Comparison of ENCODE assay signal across 11 mouse cellular contexts in genomic region chr3:127749266-127749665, GRCm38 (mm10). TPM values are rescaled to one million over a fixed set of nuclear protein-coding genes. Genes with fewer than 3 reads are reported as not detected.
DNase-seq lines count a peak whose midpoint lies in the region; ATAC-seq and TF ChIP-seq lines count a peak whose summit lies in the region.
"Had no signal": no experiment of that assay in that cellular context is flagged by ENCODE, and none has a peak within 500 bp of the region (broad histone marks: within the 10 kb centered on the region; RNA-seq: fewer than 3 reads in every experiment).

No protein-coding gene starts in this region.

- 4% methylated on average over 9 of the region's 9 CpGs for WGBS in forebrain, embryonic 15.5 days
- 11% methylated on average over 9 of the region's 9 CpGs for WGBS in midbrain, embryonic 10.5 days

- H3K9me3 ChIP-seq in CH12.LX (replicated peaks; ENCODE audit: low read length), result no peaks in the 10 kb centered on the region
- H3K9me3 ChIP-seq in forebrain, embryonic 15.5 days, result no peaks in the 10 kb centered on the region
- 0 out of 2 replicates have a peak, but pooled peaks cover 3% of the 10 kb centered on the region for H3K9me3 ChIP-seq in midbrain, embryonic 10.5 days (replicated peaks)
- H3K9me3 ChIP-seq: intestine, embryonic 15.5 days; stomach, embryonic 15.5 days had no signal

- H3K27ac ChIP-seq in CH12.LX (ENCODE audit: insufficient read depth, low read depth), result no peak overlapping the region
- peak overlapping the region; percentile 89 for H3K27ac ChIP-seq in forebrain, embryonic 15.5 days (replicated peaks)
- H3K27ac ChIP-seq in midbrain, embryonic 10.5 days (replicated peaks), result peak overlapping the region; percentile 84
- H3K27ac ChIP-seq: intestine, embryonic 15.5 days; stomach, embryonic 15.5 days had no signal

- no peaks in the 10 kb centered on the region for H3K27me3 ChIP-seq in CH12.LX (replicated peaks)
- peaks cover 9% of the 10 kb centered on the region; the same call in 1 of the 2 replicates for H3K27me3 ChIP-seq in forebrain, embryonic 15.5 days
- peaks cover 92% of the 10 kb centered on the region for H3K27me3 ChIP-seq in midbrain, embryonic 10.5 days (ENCODE audit: low read depth, poor library complexity, severe bottlenecking)

- H3K36me3 ChIP-seq in CH12.LX (replicated peaks in 1 of 2; ENCODE audit: control insufficient read depth in 1 of 2, insufficient read depth in 1 of 2, low read length in 1 of 2), result no peaks in the 10 kb centered on the region
- no peaks in the 10 kb centered on the region for H3K36me3 ChIP-seq in forebrain, embryonic 15.5 days
- no peaks in the 10 kb centered on the region for H3K36me3 ChIP-seq in midbrain, embryonic 10.5 days
- H3K36me3 ChIP-seq: intestine, embryonic 15.5 days; stomach, embryonic 15.5 days had no signal

- peak; percentile 80 for ATAC-seq in forebrain, embryonic 15.5 days (replicated peaks)
- ATAC-seq: intestine, embryonic 15.5 days had no signal

- H3K9ac ChIP-seq in CH12.LX (ENCODE audit: insufficient read depth, low read depth), result no peak overlapping the region
- H3K9ac ChIP-seq in forebrain, embryonic 15.5 days (replicated peaks), result peak overlapping the region; percentile 22; the same call in 1 of the 2 replicates
- H3K9ac ChIP-seq: intestine, embryonic 15.5 days; stomach, embryonic 15.5 days had no signal

- no peak overlapping the region for H3K4me3 ChIP-seq in CH12.LX (replicated peaks in 1 of 3; ENCODE audit: low read depth in 2 of 3, low read length in 2 of 3, poor library complexity in 1 of 3)
- peak overlapping the region; percentile 27 for H3K4me3 ChIP-seq in forebrain, embryonic 15.5 days
- peak overlapping the region; percentile 44 for H3K4me3 ChIP-seq in midbrain, embryonic 10.5 days
- H3K4me3 ChIP-seq: erythroblast, embryonic 14.5 days; intestine, embryonic 15.5 days; stomach, embryonic 15.5 days had no signal

- no peaks in the 10 kb centered on the region for H3K79me2 ChIP-seq in CH12.LX (replicated peaks; ENCODE audit: control insufficient read depth, extremely low read depth, insufficient read depth, poor library complexity, severe bottlenecking)

- no peak for TF ChIP-seq POLR2A in CH12.LX (IDR thresholded peaks at IDR 0.05; ENCODE audit: low read depth, low read length)
- no peak for TF ChIP-seq POLR2A in brain, embryonic 14.5 days (IDR thresholded peaks at IDR 0.05; ENCODE audit: borderline replicate concordance, extremely low read depth, insufficient read depth, insufficient read length, poor library complexity, severe bottlenecking)

- DNase-seq in CH12.LX (ENCODE audit: extremely low read depth) (no peak), MN1 (ENCODE audit: low spot score) (no peak)
- DNase-seq in brain, embryonic 14.5 days (ENCODE audit: low read depth), result peak; percentile 94
- peak; percentile 75 for DNase-seq in midbrain, embryonic 10.5 days (ENCODE audit: low spot score)
- DNase-seq in frontal cortex, postnatal 10 days (ENCODE audit: low spot score in 2 of 2), result no peak
- DNase-seq in cerebellum, postnatal 36 days, result no peak
- DNase-seq: lung, postnatal 4 days had no signal

- no peak for TF ChIP-seq CTCF in CH12.LX (conservative IDR thresholded peaks at IDR 0.05 in 1 of 2, IDR thresholded peaks at IDR 0.05 in 1 of 2; ENCODE audit: low read depth in 2 of 2, low read length in 2 of 2)
- TF ChIP-seq CTCF in brain, embryonic 14.5 days (IDR thresholded peaks at IDR 0.05; ENCODE audit: borderline replicate concordance, extremely low read depth, insufficient read depth, insufficient read length), result no peak

- no peak for TF ChIP-seq EP300 in CH12.LX (IDR thresholded peaks at IDR 0.05; ENCODE audit: low read length)

- H3K4me2 ChIP-seq in CH12.LX (ENCODE audit: insufficient read depth, low read depth, poor library complexity, severe bottlenecking), result peak overlapping the region; percentile 68
- peak overlapping the region; percentile 44 for H3K4me2 ChIP-seq in forebrain, embryonic 15.5 days (replicated peaks)
- H3K4me2 ChIP-seq: intestine, embryonic 15.5 days; stomach, embryonic 15.5 days had no signal

- in situ Hi-C loops in CH12.LX (cut with MboI; ENCODE audit: low pct_ligation_motif_present, low pct_unique_long_range_greater_than_20kb, low sequenced_read_pairs), result loop anchor here (25.0 kb wide), 2 partner anchors 112 to 287 kb away; partner anchors contain the start of gene Neurog2

- H3K4me1 ChIP-seq in CH12.LX (ENCODE audit: control insufficient read depth in 1 of 2, insufficient read depth in 2 of 2), result peaks cover 0 to 4% of the 10 kb centered on the region in 2 experiments; a peak in 1 of 4 replicates
- H3K4me1 ChIP-seq in forebrain, embryonic 15.5 days, result peaks cover 43% of the 10 kb centered on the region
- H3K4me1 ChIP-seq in midbrain, embryonic 10.5 days, result peaks cover 70% of the 10 kb centered on the region
- H3K4me1 ChIP-seq: intestine, embryonic 15.5 days; stomach, embryonic 15.5 days had no signal

- TF ChIP-seq RAD21 in CH12.LX (IDR thresholded peaks at IDR 0.05; ENCODE audit: low read depth, low read length), result no peak

- dilution Hi-C loops in CH12.LX (cut with MboI; ENCODE audit: extremely low pct_ligation_motif_present, extremely low pct_unique_long_range_greater_than_20kb, low sequenced_read_pairs), result no loop called here

TF ChIP-seq in CH12.LX, 34 proteins besides CTCF, POLR2A, EP300 and RAD21:
- TF ChIP-seq SMC3 (IDR thresholded peaks at IDR 0.05; ENCODE audit: low read depth, low read length) (no peak), JUND (conservative IDR thresholded peaks at IDR 0.05; ENCODE audit: low read depth, low read length) (no peak), GABPA (IDR thresholded peaks at IDR 0.05; ENCODE audit: insufficient replicate concordance, low read depth, low read length) (no peak), ETS1 (conservative IDR thresholded peaks at IDR 0.05; ENCODE audit: low read depth, low read length) (no peak), NRF1 (IDR thresholded peaks at IDR 0.05; ENCODE audit: low read depth, low read length) (no peak), MYC (IDR thresholded peaks at IDR 0.05; ENCODE audit: low read depth, low read length) (no peak), NELFE (IDR thresholded peaks at IDR 0.05; ENCODE audit: low read depth, low read length) (no peak), USF2 (conservative IDR thresholded peaks at IDR 0.05; ENCODE audit: low read depth, low read length) (no peak)

RNA-seq across cellular contexts. Expression of gene Alpk1, which starts 31.1 kb away (rescaled TPM):
- 1.3 and 1.8 TPM in 2 replicates for total RNA-seq in CH12.LX (2012; rRNA removed)
- 1.4 TPM in 2 replicates for total RNA-seq in CH12.LX (2014; rRNA removed)
- 1.5 and 1.6 TPM in 2 replicates for polyA plus RNA-seq in CH12.LX (2012; ENCODE audit: insufficient read length, low read depth)
- 2.2 and 2.6 TPM in 2 replicates for polyA plus RNA-seq in brain, embryonic 14.5 days (2012; rRNA removed)
- polyA plus RNA-seq in forebrain, embryonic 15.5 days (2015; fragmentation: Nextera tagmentation; extraction: Ambion mirVana), result 0.78 and 1.0 TPM in 2 replicates
- 0.95 and 0.98 TPM in 2 replicates for polyA plus RNA-seq in midbrain, embryonic 10.5 days (2016; fragmentation: Nextera tagmentation; extraction: Ambion mirVana)
- polyA plus RNA-seq: erythroblast, embryonic 14.5 days had no signal

RNA-seq across cellular contexts. Expression of gene Tifa, which starts 40.3 kb away (rescaled TPM):
- 1.4 and 1.7 TPM in 2 replicates for total RNA-seq in CH12.LX (2012; rRNA removed)
- total RNA-seq in CH12.LX (2014; rRNA removed), result 2.8 and 3.1 TPM in 2 replicates
- polyA plus RNA-seq in CH12.LX (2012; ENCODE audit: insufficient read length, low read depth), result 2.3 and 3.2 TPM in 2 replicates
- 2.5 and 3.0 TPM in 2 replicates for polyA plus RNA-seq in brain, embryonic 14.5 days (2012; rRNA removed)
- polyA plus RNA-seq in forebrain, embryonic 15.5 days (2015; fragmentation: Nextera tagmentation; extraction: Ambion mirVana), result 4.8 and 5.5 TPM in 2 replicates
- 2.1 and 3.0 TPM in 2 replicates for polyA plus RNA-seq in midbrain, embryonic 10.5 days (2016; fragmentation: Nextera tagmentation; extraction: Ambion mirVana)

Comparison
In these comparisons a context has a peak if more than half of its experiments do, and no peak if none do; other contexts are left out.
1. DNase-seq: peak in brain, embryonic 14.5 days (single experiment) and midbrain, embryonic 10.5 days (single experiment); none in CH12.LX (single experiment), MN1 (single experiment), frontal cortex, postnatal 10 days (0 of 2) and cerebellum, postnatal 36 days (0 of 2).
2. H3K4me3 ChIP-seq: peak in forebrain, embryonic 15.5 days (single experiment) and midbrain, embryonic 10.5 days (single experiment); none in CH12.LX (0 of 3).